Mouse (Mus musculus) limb, embryonic 14.5 days (tissue): ENCODE results near the gene Magi1. TPM values are rescaled to one million over a fixed set of nuclear protein-coding genes. Genes with fewer than 3 reads are reported as not detected.

Experiments used
- ATAC-seq: fragments of 200-750 bp; cut with Nextera tagmentation; 2 replicates; pipeline ENCODE4 v1.8.0; 2017; ENCODE audit warnings: low read depth, moderate number of reproducible peaks, moderate TSS enrichment; ENCODE audit not compliant: low FRiP score
- DNase-seq: peaks from one replicate; pipeline ENCODE4 v3.0.0-alpha.2; 2015; ENCODE audit warnings: low spot score
- H3K27ac ChIP-seq: fragments of 300-500 bp; sonication (generic); replicated peaks from 2 replicates; pipeline ENCODE4 v1.5.1; 2014; ENCODE audit warnings: low read depth, mild to moderate bottlenecking, low read length, moderate library complexity, mixed read lengths
- H3K27me3 ChIP-seq: fragments of 300-500 bp; sonication (generic); 2 replicates; pipeline ENCODE4 v1.6.1; 2014; ENCODE audit warnings: low read length, mixed read lengths; ENCODE audit not compliant: control insufficient read depth, insufficient read depth
- H3K36me3 ChIP-seq: fragments of 300-500 bp; sonication (generic); 2 replicates; pipeline ENCODE4 v1.6.1; 2014; ENCODE audit warnings: mild to moderate bottlenecking, low read length, moderate library complexity, mixed read lengths; ENCODE audit not compliant: control insufficient read depth, insufficient read depth
- H3K4me1 ChIP-seq: fragments of 300-500 bp; sonication (generic); 2 replicates; pipeline ENCODE4 v1.6.1; 2014; ENCODE audit warnings: antibody characterized with exemption, low read length, mixed read lengths; ENCODE audit not compliant: control insufficient read depth, insufficient read depth
- H3K4me2 ChIP-seq: fragments of 300-500 bp; sonication (generic); replicated peaks from 2 replicates; pipeline ENCODE4 v1.6.1; 2014; ENCODE audit warnings: low read depth, mild to moderate bottlenecking, low read length, moderate library complexity; ENCODE audit not compliant: severe bottlenecking
- H3K4me3 ChIP-seq: fragments of 300-500 bp; sonication (generic); replicated peaks from 2 replicates; pipeline ENCODE4 v1.5.1; 2014; ENCODE audit warnings: low read length
- H3K9ac ChIP-seq: fragments of 300-500 bp; sonication (generic); 2 replicates; pipeline ENCODE4 v1.6.1; 2014; ENCODE audit warnings: mild to moderate bottlenecking, low read depth, low read length, moderate library complexity; ENCODE audit not compliant: severe bottlenecking
- H3K9me3 ChIP-seq: fragments of 300-500 bp; sonication (generic); 2 replicates; pipeline ENCODE4 v1.6.1; 2016; ENCODE audit warnings: low read length; ENCODE audit not compliant: control insufficient read depth
- POLR2A ChIP-seq: fragments of 200-500 bp; IDR thresholded peaks from 2 replicates; pipeline ENCODE4 v1.8.0; 2012; ENCODE audit warnings: inconsistent platforms, mild to moderate bottlenecking, moderate library complexity, borderline replicate concordance; ENCODE audit not compliant: insufficient read depth, insufficient read length; ENCODE audit errors: extremely low read depth
- WGBS: fragments of 180-500 bp; shearing (Covaris S2); extraction: QIAGEN DNeasy Blood & Tissue Kit; methylation state at CpG from one replicate; pipeline ENCODE4 v1.1.7; 2014; 5-methylcytosine and 5-hydroxymethylcytosine counted together
- polyA plus RNA-seq, 2 experiments: library from polyadenylated mRNA; depleted of rRNA in 1 of 2; stranded (reverse) in 1 of 2; unstranded in 1 of 2; fragments of >200 nt; fragmentation: Nextera tagmentation in 1 of 2; extraction: Ambion mirVana in 1 of 2; gene quantifications; 2 replicates each; pipeline versions ENCODE4 v1.2.1 to v1.2.3; 2012 to 2014

Magi1 gene
- polyA plus RNA-seq, 2 experiments, result 9.7 to 15.0 TPM

GRCm38 (mm10) chr6:93715181-93716180 is 568.2 kb downstream of the Magi1 start:
- Histone ChIP-seq H3K27ac (no peak overlapping the region), H3K4me2 (peak overlapping the region; percentile 62), H3K4me3 (peak overlapping the region; percentile 25), H3K36me3 (no peaks in the 10 kb centered on the region), H3K4me1 (peaks cover 26% of the 10 kb centered on the region), H3K27me3 (peaks cover 11% of the 10 kb centered on the region), H3K9me3 (no peaks in the 10 kb centered on the region), H3K9ac (0 out of 2 replicates have a peak overlapping the region, but pooled peaks have one; percentile 13)
- ATAC-seq (no peak), DNase-seq (no peak)
- TF ChIP-seq POLR2A, result no peak
- 14% methylated on average over 24 of the region's 24 CpGs for WGBS

- Histone ChIP-seq H3K4me2 (no peak overlapping the region), H3K4me3 (no peak overlapping the region), H3K27ac (no peak overlapping the region), H3K27me3 (no peaks in the 10 kb centered on the region), H3K36me3 (peaks cover 1% of the 10 kb centered on the region; the same call in 1 of the 2 replicates), H3K9ac (no peak overlapping the region), H3K4me1 (no peaks in the 10 kb centered on the region), H3K9me3 (no peaks in the 10 kb centered on the region)
- DNase-seq (no peak), ATAC-seq (no peak)
- WGBS, result 77% methylated on average over 5 of the region's 5 CpGs
- no peak for TF ChIP-seq POLR2A
Observed at GRCm38 (mm10) chr6:93704350-93704749, 579.4 kb downstream of the Magi1 start.

- H3K27me3 ChIP-seq, result no peaks in the 10 kb centered on the region
- no peak for TF ChIP-seq POLR2A
- H3K27ac ChIP-seq, result no peak overlapping the region
- H3K9me3 ChIP-seq, result no peaks in the 10 kb centered on the region
- DNase-seq, result no peak
- 80% methylated on average over 13 of the region's 13 CpGs for WGBS
- 0 out of 2 replicates have a peak, but pooled peaks cover 5% of the 10 kb centered on the region for H3K4me1 ChIP-seq
- no peak overlapping the region for H3K4me2 ChIP-seq
- no peak for ATAC-seq
- peaks cover 21% of the 10 kb centered on the region for H3K36me3 ChIP-seq
- H3K9ac ChIP-seq, result no peak overlapping the region
- H3K4me3 ChIP-seq, result no peak overlapping the region
Observed at GRCm38 (mm10) chr6:93699436-93699835, 584.3 kb downstream of the Magi1 start.

GRCm38 (mm10) chr6:93697956-93698355 is 585.8 kb downstream of the Magi1 start:
- Histone ChIP-seq H3K36me3 (peaks cover 26% of the 10 kb centered on the region), H3K9me3 (no peaks in the 10 kb centered on the region), H3K4me1 (0 out of 2 replicates have a peak, but pooled peaks cover 5% of the 10 kb centered on the region), H3K4me3 (no peak overlapping the region), H3K27me3 (no peaks in the 10 kb centered on the region), H3K4me2 (no peak overlapping the region), H3K9ac (no peak overlapping the region), H3K27ac (no peak overlapping the region)
- peak; percentile 36 for DNase-seq
- TF ChIP-seq POLR2A, result no peak
- 68% methylated on average over 5 of the region's 5 CpGs for WGBS
- no peak for ATAC-seq

- DNase-seq (no peak), ATAC-seq (no peak)
- no peak overlapping the region for H3K9ac ChIP-seq
- peaks cover 10% of the 10 kb centered on the region; the same call in 1 of the 2 replicates for H3K36me3 ChIP-seq
- no peak overlapping the region for H3K4me2 ChIP-seq
- no peak overlapping the region for H3K4me3 ChIP-seq
- TF ChIP-seq POLR2A, result no peak
- no peak overlapping the region for H3K27ac ChIP-seq
- H3K9me3 ChIP-seq, result no peaks in the 10 kb centered on the region
- no peaks in the 10 kb centered on the region for H3K4me1 ChIP-seq
- 75% methylated on average over 17 of the region's 17 CpGs for WGBS
- no peaks in the 10 kb centered on the region for H3K27me3 ChIP-seq
Observed at GRCm38 (mm10) chr6:93678766-93679165, 605.0 kb downstream of the Magi1 start.
